Mouse (Mus musculus): ENCODE data around the gene Cyp2d12. TPM values are rescaled to one million over a fixed set of nuclear protein-coding genes. Genes with fewer than 3 reads are reported as not detected.

Gene Cyp2d12
- polyA plus RNA-seq (2012; rRNA removed; ENCODE audit: low replicate concordance): not detected in 2 replicates

GRCm38 (mm10) chr15:82554531-82555230, at the start of gene Cyp2d12:
Gene Cyp2d12 (plus strand): TSS chr15:82555072.

Other genes starting within 250 kb of the Cyp2d12 start
- 160 and 212 TPM in 2 replicates for gene Naga, start 216.1 kb upstream of the Cyp2d12 start, polyA plus RNA-seq (2012; rRNA removed; ENCODE audit: low replicate concordance)
- 2.2 and 3.2 TPM in 2 replicates for gene Pheta2, start 216.1 kb upstream of the Cyp2d12 start, polyA plus RNA-seq (2012; rRNA removed; ENCODE audit: low replicate concordance)
- gene Smdt1, start 216.1 kb upstream of the Cyp2d12 start, polyA plus RNA-seq (2012; rRNA removed; ENCODE audit: low replicate concordance): 158 and 195 TPM in 2 replicates
- gene Ndufa6, start 200.8 kb upstream of the Cyp2d12 start, polyA plus RNA-seq (2012; rRNA removed; ENCODE audit: low replicate concordance): 232 and 241 TPM in 2 replicates
- 48.6 and 64.4 TPM in 2 replicates for gene Cyp2d22, start 174.8 kb upstream of the Cyp2d12 start, polyA plus RNA-seq (2012; rRNA removed; ENCODE audit: low replicate concordance)
- not detected in 2 replicates for gene Cyp2d11, start 161.1 kb upstream of the Cyp2d12 start, polyA plus RNA-seq (2012; rRNA removed; ENCODE audit: low replicate concordance)
- 7.2 TPM in 1 of 2 replicates, not detected in the other for gene Cyp2d10, start 147.9 kb upstream of the Cyp2d12 start, polyA plus RNA-seq (2012; rRNA removed; ENCODE audit: low replicate concordance)
- gene Cyp2d9, start 121.6 kb upstream of the Cyp2d12 start, polyA plus RNA-seq (2012; rRNA removed; ENCODE audit: low replicate concordance): 10.0 TPM in 1 of 2 replicates, not detected in the other
- not detected in 2 replicates for gene Cyp2d34, start 65.9 kb downstream of the Cyp2d12 start, polyA plus RNA-seq (2012; rRNA removed; ENCODE audit: low replicate concordance)
- gene Cyp2d40, start 209.1 kb downstream of the Cyp2d12 start, polyA plus RNA-seq (2012; rRNA removed; ENCODE audit: low replicate concordance): 0.70 TPM in 1 of 2 replicates, not detected in the other
- gene Cyp2d26, start 239.2 kb downstream of the Cyp2d12 start, polyA plus RNA-seq (2012; rRNA removed; ENCODE audit: low replicate concordance): 0.14 and 4.4 TPM in 2 replicates